Mouse (Mus musculus) stomach, embryonic 16.5 days (tissue): ENCODE results near the gene Errfi1. TPM values are rescaled to one million over a fixed set of nuclear protein-coding genes. Genes with fewer than 3 reads are reported as not detected.
"Not testable (repeated sequence)": the region's sequence is repeated elsewhere in the genome, so short reads cannot be mapped to it uniquely, and the experiment has no call there.

Experiments
- ATAC-seq: fragments of 200-750 bp; cut with Nextera tagmentation; 2 replicates; pipeline ENCODE4 v1.8.0; 2017; ENCODE audit warnings: moderate number of reproducible peaks, moderate TSS enrichment; ENCODE audit not compliant: insufficient read depth, low FRiP score
- H3K27ac ChIP-seq: fragments of 300-500 bp; sonication (generic); 2 replicates; pipeline ENCODE4 v1.5.1; 2014; ENCODE audit warnings: low read length
- H3K27me3 ChIP-seq: fragments of 300-500 bp; sonication (generic); 2 replicates; pipeline ENCODE4 v1.6.1; 2014; ENCODE audit warnings: low read length, control low read depth, mixed read lengths; ENCODE audit not compliant: control insufficient read depth, insufficient read depth
- H3K36me3 ChIP-seq: fragments of 300-500 bp; sonication (generic); 2 replicates; pipeline ENCODE4 v1.6.1; 2014; ENCODE audit warnings: low read length; ENCODE audit not compliant: control insufficient read depth, insufficient read depth
- H3K4me1 ChIP-seq: fragments of 300-500 bp; sonication (generic); 2 replicates; pipeline ENCODE4 v1.6.1; 2014; ENCODE audit warnings: low read length, control low read depth, mixed read lengths; ENCODE audit not compliant: control insufficient read depth, insufficient read depth
- H3K4me2 ChIP-seq: fragments of 300-500 bp; sonication (generic); 2 replicates; pipeline ENCODE4 v1.6.1; 2014; ENCODE audit warnings: low read depth, low read length, mixed read lengths
- H3K4me3 ChIP-seq: fragments of 300-500 bp; sonication (generic); replicated peaks from 2 replicates; pipeline ENCODE4 v1.5.1; 2014; ENCODE audit warnings: mild to moderate bottlenecking, low read length
- H3K9ac ChIP-seq: fragments of 300-500 bp; sonication (generic); 2 replicates; pipeline ENCODE4 v1.6.1; 2014; ENCODE audit warnings: low read length
- H3K9me3 ChIP-seq: fragments of 300-500 bp; sonication (generic); replicated peaks from 2 replicates; pipeline ENCODE4 v1.6.1; 2016; ENCODE audit warnings: low read length, control low read depth; ENCODE audit not compliant: control insufficient read depth
- WGBS: fragments of 180-500 bp; shearing (Covaris S2); extraction: QIAGEN DNeasy Blood & Tissue Kit; methylation state at CpG from one replicate; pipeline ENCODE4 v1.1.7; 2014; 5-methylcytosine and 5-hydroxymethylcytosine counted together
- polyA plus RNA-seq: library from polyadenylated mRNA; unstranded; fragments of >200 nt; fragmentation: Nextera tagmentation; extraction: Ambion mirVana; gene quantifications from 2 replicates; pipeline ENCODE4 v1.2.1, GENCODE M21; 2015

The Errfi1 gene
- polyA plus RNA-seq, 1 experiment from 2014 or later: 30.8 TPM

DNA sequence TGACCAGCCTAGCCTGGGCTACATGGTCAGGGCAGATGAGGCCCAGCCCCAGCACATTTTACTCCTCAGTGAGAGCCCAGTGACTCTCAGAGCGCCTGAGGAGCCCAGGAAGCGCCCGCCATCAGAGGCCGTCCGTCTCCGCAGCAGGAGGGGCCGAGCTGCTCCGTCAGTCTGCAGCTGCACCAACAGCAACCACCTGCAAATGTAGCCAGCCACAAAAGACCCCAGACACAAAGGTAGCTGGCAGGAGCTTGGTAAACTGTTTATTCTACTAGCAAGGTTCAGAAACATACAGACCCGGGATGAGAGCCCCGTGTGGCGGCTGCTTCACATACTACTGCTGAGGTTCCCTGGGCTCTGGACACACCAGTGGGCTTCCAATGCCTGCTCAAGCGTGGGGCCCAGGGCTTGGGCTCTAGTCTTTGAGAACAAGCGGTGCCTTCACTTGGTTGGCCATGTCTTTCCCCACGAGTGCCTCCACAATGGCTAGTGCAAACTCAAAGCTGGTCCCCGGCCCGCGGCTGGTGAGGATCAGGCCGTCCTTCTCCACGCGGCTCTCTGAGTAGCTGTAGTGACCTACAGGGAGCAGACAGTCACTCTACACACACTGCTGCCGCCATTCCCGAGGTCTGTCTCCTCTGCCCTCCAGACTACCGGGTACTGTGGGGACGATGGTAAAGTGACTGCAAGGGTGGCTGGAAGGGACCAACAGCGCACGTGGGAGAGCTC, 43.3 kb downstream of the Errfi1 start:
- Histone ChIP-seq H3K9me3 (no peaks in the 10 kb centered on the region), H3K4me2 (no peak overlapping the region), H3K9ac (no peak overlapping the region), H3K27ac (no peak overlapping the region), H3K4me3 (no peak overlapping the region), H3K4me1 (0 out of 2 replicates have a peak, but pooled peaks cover 6% of the 10 kb centered on the region), H3K27me3 (no peaks in the 10 kb centered on the region), H3K36me3 (peaks cover 15% of the 10 kb centered on the region; the same call in 1 of the 2 replicates)
- WGBS: 91% methylated on average over 26 of the region's 26 CpGs
- ATAC-seq: no peak

DNA sequence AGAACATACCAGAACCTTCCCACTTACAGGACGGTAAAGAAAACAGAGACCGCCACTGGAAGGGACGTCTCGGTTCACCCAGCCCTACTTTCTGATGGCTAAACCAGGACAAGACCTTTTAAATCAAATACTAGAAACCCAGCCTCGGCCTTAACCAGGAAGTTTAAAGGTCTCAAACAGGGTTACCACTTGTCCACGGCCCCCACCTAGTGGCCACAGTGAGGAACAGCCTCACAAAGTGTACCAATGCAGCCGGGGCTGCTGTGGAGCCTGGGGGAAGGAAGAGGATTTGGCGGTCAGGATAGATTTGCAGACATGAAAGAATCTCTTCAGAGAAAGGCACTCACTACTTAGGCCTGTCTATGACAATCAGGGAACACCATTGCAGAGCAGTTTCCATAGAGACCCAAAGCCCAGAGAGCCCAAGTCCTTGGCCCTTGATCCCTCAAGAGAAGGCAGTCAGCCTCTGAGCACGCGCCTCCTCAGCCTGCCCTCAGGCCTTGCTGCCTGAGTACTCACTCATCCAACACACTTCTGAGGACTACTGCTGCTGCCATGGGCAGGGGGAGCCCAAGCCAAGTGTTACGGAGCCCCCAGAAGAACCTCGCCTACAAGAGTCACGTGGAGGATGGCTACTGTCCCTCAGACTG, 45.1 kb downstream of the Errfi1 start:
- Histone ChIP-seq H3K27ac (no peak overlapping the region), H3K4me3 (no peak overlapping the region), H3K36me3 (peaks cover 29% of the 10 kb centered on the region), H3K27me3 (no peaks in the 10 kb centered on the region), H3K4me2 (no peak overlapping the region), H3K4me1 (0 out of 2 replicates have a peak, but pooled peaks cover 6% of the 10 kb centered on the region), H3K9me3 (no peaks in the 10 kb centered on the region), H3K9ac (no peak overlapping the region)
- no peak; the same call in 1 of the 2 replicates for ATAC-seq
- WGBS: 59% methylated on average over 13 of the region's 13 CpGs

GRCm38 (mm10) chr4:150900486-150900885, 46.8 kb downstream of the Errfi1 start:
- Histone ChIP-seq H3K4me2 (no peak overlapping the region), H3K9me3 (no peaks in the 10 kb centered on the region), H3K27me3 (no peaks in the 10 kb centered on the region), H3K9ac (no peak overlapping the region), H3K27ac (no peak overlapping the region), H3K4me1 (no peaks in the 10 kb centered on the region), H3K4me3 (no peak overlapping the region), H3K36me3 (peaks cover 31% of the 10 kb centered on the region)
- 91% methylated on average over 13 of the region's 13 CpGs for WGBS
- no peak for ATAC-seq

GRCm38 (mm10) chr4:150901651-150902050, 47.9 kb downstream of the Errfi1 start:
- no peaks in the 10 kb centered on the region for H3K9me3 ChIP-seq
- H3K4me3 ChIP-seq: no peak overlapping the region
- H3K36me3 ChIP-seq: peaks cover 32% of the 10 kb centered on the region
- no peak overlapping the region for H3K9ac ChIP-seq
- H3K27me3 ChIP-seq: no peaks in the 10 kb centered on the region
- no peaks in the 10 kb centered on the region for H3K4me1 ChIP-seq
- H3K4me2 ChIP-seq: no peak overlapping the region
- 55% methylated on average over 9 of the region's 9 CpGs for WGBS
- no peak overlapping the region for H3K27ac ChIP-seq
- no peak for ATAC-seq

- ATAC-seq: no peak
- no peaks in the 10 kb centered on the region for H3K9me3 ChIP-seq
- H3K9ac ChIP-seq: no peak overlapping the region
- no peak overlapping the region for H3K27ac ChIP-seq
- H3K4me1 ChIP-seq: no peaks in the 10 kb centered on the region
- no peak overlapping the region for H3K4me2 ChIP-seq
- 83% methylated on average over 12 of the region's 12 CpGs for WGBS
- no peaks in the 10 kb centered on the region for H3K27me3 ChIP-seq
- peaks cover 31% of the 10 kb centered on the region for H3K36me3 ChIP-seq
- no peak overlapping the region for H3K4me3 ChIP-seq
These were observed 48.3 kb downstream of the Errfi1 start for GRCm38 (mm10) chr4:150902062-150902461.

DNA sequence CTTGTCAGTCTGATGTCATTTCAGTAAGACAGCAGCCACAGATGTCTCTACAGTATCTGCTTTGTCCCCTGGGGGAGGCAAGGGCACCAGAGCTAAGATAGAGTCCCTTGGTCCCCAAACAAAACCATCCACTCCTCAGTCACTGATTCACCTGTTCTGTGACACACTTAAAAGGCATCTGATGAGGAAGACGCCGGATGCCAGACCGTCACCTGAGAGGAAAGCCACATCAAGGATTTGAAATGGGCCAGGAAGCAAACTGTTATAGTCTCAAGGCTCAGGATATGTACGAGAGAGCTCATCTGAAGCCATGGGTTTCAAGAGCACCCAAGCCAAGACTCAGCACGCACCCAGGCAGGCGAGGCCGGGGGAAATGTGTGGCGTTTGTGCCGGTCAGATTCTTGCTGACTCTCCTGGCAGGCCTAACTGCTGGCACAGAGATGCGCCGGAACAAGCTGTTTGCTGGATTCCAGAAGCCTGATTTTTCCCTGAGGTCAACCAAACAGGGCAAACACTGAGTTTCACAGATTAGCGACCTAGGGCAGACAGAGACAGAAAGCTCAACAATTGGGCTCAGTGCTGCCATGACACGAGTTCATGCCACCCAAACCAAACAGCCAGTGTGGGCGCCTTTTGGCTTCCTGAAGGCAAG, 49.5 kb downstream of the Errfi1 start:
- 91% methylated on average over 14 of the region's 14 CpGs for WGBS
- H3K4me1 ChIP-seq: no peaks in the 10 kb centered on the region
- H3K27me3 ChIP-seq: no peaks in the 10 kb centered on the region
- H3K4me3 ChIP-seq: no peak overlapping the region
- no peaks in the 10 kb centered on the region for H3K9me3 ChIP-seq
- no peak overlapping the region for H3K4me2 ChIP-seq
- no peak overlapping the region for H3K9ac ChIP-seq
- H3K27ac ChIP-seq: no peak overlapping the region
- no peak for ATAC-seq
- H3K36me3 ChIP-seq: peaks cover 26% of the 10 kb centered on the region

GRCm38 (mm10) chr4:150907099-150907498, 53.4 kb downstream of the Errfi1 start:
- no peaks in the 10 kb centered on the region for H3K9me3 ChIP-seq
- H3K4me1 ChIP-seq: peaks cover 7% of the 10 kb centered on the region
- no peak overlapping the region for H3K4me2 ChIP-seq
- peaks cover 20% of the 10 kb centered on the region for H3K36me3 ChIP-seq
- no peak for ATAC-seq
- H3K27me3 ChIP-seq: no peaks in the 10 kb centered on the region
- no peak overlapping the region for H3K9ac ChIP-seq
- 88% methylated on average over 8 of the region's 8 CpGs for WGBS
- no peak overlapping the region for H3K4me3 ChIP-seq
- H3K27ac ChIP-seq: no peak overlapping the region

- Histone ChIP-seq H3K4me1 (peaks cover 14% of the 10 kb centered on the region), H3K4me2 (peak overlapping the region; percentile 71; the same call in 1 of the 2 replicates), H3K4me3 (peak overlapping the region; percentile 83; the same call in 1 of the 2 replicates)
- not testable (repeated sequence) for H3K9me3 ChIP-seq, H3K36me3 ChIP-seq, ATAC-seq, H3K27me3 ChIP-seq, H3K27ac ChIP-seq, H3K9ac ChIP-seq
- WGBS: 79% methylated on average over 5 of the region's 5 CpGs
These were observed 54.8 kb downstream of the Errfi1 start for GRCm38 (mm10) chr4:150908512-150908911.
